Mouse (Mus musculus): ENCODE data around the gene Nrg4.

Gene Nrg4

DNA sequence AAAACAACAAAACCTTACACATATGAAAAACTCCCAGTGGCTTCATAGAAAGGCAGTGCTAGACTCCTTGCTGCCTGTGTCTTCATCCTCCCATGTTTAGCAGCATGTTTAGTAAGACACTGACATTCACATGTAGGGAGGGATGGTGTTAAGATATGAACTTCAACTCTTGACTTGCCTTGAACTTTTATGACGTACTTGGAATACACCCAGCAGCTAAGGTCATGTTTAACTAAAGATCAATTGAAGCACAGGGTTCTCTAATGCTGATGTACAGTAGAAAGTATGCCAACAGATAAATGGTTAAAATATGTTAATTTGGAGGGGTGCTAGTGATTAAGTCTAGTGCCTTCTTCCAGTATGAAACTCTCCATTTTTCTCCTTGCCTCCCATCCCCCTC, 4.0 kb downstream of the Nrg4 start:
- DNase-seq (ENCODE audit: low spot score in 2 of 2) = no peak

- no peak for DNase-seq (ENCODE audit: low spot score in 2 of 2)
These were observed 12.9 kb downstream of the Nrg4 start for GRCm38 (mm10) chr9:55313619-55314261.

- DNase-seq (ENCODE audit: low spot score in 2 of 2) = peak; percentile 45 to 66
These were observed 15.1 kb downstream of the Nrg4 start for GRCm38 (mm10) chr9:55311560-55311959.

DNA sequence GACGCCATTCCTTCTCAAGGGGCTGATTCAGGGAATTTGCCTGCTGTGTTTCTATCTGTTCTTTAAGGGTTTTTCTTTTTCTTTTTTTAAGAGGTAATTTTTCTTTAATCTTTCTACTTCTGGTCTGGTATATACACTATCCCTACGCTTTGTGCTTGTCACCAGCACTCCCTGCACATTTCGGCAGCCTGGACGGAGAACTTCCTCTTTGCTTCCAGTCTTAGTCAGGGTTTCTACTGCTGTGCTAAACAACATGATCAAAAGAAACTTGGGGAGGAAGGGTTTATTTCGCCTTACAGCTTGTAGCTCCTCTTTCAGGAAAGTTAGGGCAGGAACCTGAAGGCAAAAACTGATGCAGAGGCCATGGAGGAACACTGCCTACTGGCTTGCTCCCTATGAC, 18.2 kb downstream of the Nrg4 start:
- DNase-seq (ENCODE audit: low spot score in 2 of 2) = no peak

DNA sequence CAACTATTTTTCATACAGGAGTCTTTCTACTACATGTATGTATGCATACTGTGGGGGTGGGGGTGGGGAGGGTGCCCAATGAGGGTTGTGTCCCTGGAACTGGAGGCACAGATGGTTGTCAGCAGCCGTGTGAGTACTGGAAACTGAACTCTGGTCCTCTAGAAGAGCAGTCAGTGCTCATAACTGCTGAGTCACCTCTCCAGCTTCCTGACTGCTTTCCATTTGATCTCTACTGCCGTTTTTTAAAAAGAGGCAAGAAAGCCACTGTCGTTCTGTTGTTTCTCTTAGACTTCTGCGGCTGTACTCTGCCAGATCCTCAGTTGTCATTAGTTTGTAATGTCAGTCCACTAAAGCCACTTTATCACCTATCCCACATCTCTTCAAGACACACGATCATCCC, 19.1 kb downstream of the Nrg4 start:
- no peak for DNase-seq (ENCODE audit: low spot score in 2 of 2)

- no peak for DNase-seq (ENCODE audit: low spot score in 2 of 2)
These were observed 19.6 kb downstream of the Nrg4 start for GRCm38 (mm10) chr9:55307066-55307465.

DNA sequence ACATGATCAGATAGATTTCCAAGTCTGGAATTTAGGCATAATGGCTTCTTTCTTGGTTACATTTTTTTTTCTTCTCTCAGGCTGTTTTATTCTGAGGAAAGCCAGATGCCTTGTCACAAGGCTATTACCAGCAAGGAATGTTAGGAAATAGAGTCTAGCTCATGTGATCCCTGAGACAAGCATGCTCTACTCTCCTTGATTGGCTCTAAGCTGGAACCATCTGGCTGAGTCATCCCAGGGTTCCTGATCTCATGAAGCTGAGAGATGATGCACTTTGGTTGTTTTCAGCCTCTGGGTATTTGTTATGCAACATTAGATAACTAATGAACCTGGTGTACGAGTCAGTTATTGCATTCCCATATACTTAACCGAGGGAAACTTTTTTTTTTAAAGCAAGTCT, 30.4 kb downstream of the Nrg4 start:
- no peak for DNase-seq (ENCODE audit: low spot score in 2 of 2)

GRCm38 (mm10) chr9:55291966-55292365, 34.7 kb downstream of the Nrg4 start:
- DNase-seq (ENCODE audit: low spot score in 2 of 2) = no peak

DNA sequence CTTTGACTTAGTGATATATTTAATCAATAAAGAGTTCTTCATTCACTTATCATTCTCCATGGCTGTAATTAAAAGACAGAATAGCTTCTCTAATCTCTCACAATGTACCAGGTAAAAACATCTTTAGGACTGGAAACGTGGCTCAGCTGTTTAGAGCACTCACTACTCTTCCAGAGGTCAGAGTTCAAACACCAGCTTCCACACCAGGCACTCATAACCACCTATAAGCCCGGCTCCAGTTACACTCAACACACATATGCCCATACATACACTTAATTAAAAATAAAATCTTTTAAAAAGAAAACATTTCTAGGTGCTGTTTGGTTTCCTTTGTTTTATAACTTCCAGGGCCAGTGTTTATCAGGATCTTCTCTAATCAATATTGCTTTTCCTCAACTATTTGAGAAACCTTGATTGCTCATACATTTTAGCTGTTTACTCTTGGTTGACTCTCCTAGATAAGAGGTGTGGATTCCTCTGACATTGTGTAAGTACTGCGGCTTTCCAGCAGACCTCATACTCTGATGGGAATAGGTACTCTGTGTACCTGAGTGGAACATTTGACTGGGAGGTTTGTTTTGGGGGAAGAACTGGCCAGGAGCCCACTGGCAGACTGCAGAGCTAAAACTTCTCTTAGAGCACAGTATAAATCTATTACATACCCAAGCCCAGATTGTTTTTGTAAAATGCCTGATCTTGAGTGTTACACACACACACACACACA, 37.0 kb downstream of the Nrg4 start:
- DNase-seq (ENCODE audit: low spot score in 2 of 2) = no peak

DNA sequence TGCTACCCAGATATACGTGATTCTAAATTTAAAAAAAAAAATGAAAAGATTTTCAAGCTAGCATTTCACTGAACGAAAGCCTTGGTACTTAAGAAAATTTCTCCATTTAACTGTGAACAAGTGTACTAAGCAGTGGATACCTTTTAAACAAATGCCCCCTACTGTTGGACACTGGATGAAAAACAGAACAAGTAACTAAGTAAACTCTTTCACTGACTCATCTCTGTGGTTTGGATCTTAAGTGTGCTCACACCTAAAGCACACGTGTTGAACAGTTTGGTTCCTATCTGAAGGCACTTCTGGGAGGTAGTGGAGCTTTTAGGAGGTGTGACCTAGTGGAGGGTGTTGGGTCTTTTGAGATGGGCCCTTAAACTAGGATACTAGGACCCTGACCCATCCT, 41.4 kb downstream of the Nrg4 start:
- DNase-seq (ENCODE audit: low spot score in 2 of 2) = no peak

DNA sequence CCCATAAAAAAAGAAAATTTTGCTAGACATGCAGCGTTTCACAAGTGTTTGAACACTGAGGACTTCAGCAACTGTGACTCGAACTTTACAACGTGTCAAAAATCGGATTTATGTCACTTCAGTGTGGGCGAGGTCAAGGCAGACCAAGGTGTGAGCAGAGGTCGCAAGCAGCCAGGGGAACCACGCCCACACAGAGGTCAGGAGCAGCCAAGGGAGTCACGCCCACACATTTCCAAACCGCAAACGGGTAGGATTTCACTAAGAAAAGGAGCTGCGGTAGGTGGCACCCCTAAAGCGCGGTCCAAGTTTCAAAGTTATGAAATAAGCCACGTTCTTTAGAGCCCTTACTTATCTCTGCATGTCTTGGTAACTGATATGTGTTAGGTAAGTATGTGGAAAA, 43.1 kb downstream of the Nrg4 start:
- peak in 1 of 2 experiments; percentile 24 for DNase-seq (ENCODE audit: low spot score in 2 of 2)

DNA sequence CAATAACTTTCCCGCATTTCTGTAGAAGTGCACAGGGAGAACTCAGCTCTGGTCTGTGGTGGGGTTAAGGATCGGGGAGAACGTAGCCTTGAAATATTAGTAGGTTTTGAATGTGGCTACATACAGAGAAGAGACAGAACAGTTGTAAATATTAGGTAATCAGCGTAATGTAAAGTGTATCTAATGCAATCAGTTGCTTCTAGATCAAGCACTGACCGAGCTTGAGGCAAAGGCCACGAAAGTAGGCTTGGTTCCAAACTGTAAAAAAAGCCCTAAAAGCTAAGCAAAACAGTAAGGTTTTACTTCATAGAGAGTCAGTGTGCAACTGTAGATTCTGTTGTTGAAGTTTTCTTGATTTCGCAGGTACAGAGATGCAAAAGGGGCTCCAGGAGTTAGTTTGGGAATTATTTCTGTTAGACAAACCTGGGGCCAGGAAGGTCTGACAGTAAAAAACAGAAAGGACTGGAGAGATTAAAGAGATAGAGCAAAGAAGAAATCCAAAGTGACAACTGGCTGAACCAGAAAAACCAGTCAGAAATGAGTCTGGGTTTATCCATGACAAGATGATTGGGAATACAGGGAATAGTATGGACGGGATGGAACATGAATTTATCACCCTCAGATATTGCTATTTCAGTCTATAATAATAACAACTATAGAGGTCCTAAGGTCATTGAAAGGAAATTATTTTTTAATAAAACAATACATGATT, 47.4 kb downstream of the Nrg4 start:
- no peak for DNase-seq (ENCODE audit: low spot score in 2 of 2)

GRCm38 (mm10) chr9:55277562-55277961, 49.1 kb downstream of the Nrg4 start:
- no peak for DNase-seq (ENCODE audit: low spot score in 2 of 2)

GRCm38 (mm10) chr9:55273906-55274305, 52.7 kb downstream of the Nrg4 start:
- no peak for DNase-seq (ENCODE audit: low spot score in 2 of 2)

GRCm38 (mm10) chr9:55271960-55272560, 54.6 kb downstream of the Nrg4 start:
- no peak for DNase-seq (ENCODE audit: low spot score in 2 of 2)

GRCm38 (mm10) chr9:55264356-55265302, 62.0 kb downstream of the Nrg4 start:
- DNase-seq (ENCODE audit: low spot score in 2 of 2) = no peak

- DNase-seq (ENCODE audit: low spot score in 2 of 2) = no peak
These were observed 66.9 kb downstream of the Nrg4 start for GRCm38 (mm10) chr9:55259741-55260140.

DNA sequence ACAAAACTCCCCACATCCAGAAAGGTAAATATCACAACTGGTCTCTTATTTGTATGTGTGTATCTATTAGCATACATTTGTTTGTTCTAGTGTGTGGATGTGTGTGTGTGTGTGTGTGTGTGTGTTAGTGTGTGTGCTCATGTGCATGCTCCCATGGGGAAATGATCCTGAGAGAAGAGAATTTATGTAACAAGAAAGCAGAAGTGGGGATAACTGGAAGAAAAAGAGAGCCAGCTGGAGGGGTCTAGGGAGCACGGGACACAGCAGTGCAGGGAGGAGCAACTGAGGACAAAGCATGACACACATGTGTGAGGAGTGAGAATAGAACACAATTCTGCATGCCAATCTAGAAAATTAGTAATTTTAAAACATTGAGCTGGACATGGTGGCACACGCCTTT, 69.5 kb downstream of the Nrg4 start:
- no peak for DNase-seq (ENCODE audit: low spot score in 2 of 2)

DNA sequence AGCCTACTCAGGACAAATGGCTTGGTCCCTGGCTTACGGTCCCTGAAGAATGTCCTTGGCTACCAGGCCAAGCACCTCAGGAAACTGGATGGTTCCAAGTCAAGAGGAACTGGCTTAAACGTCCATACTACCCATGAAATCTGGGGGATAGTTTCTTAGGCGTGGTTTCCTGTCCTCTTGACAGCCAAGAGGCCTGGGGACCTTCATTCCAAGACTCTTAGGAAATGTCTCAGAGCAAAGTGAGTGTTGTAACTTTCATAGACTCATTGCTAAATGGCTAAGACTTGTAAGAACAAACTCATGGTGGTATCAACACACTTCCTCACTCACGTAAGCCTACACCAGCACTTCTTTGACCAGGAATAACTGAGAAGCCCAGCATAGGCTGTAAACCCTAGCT, 71.0 kb downstream of the Nrg4 start:
- DNase-seq (ENCODE audit: low spot score in 2 of 2) = no peak

- DNase-seq (ENCODE audit: low spot score in 2 of 2) = no peak
These were observed 71.6 kb downstream of the Nrg4 start for GRCm38 (mm10) chr9:55255056-55255455.

GRCm38 (mm10) chr9:55253849-55254248, 72.8 kb downstream of the Nrg4 start:
- no peak for DNase-seq (ENCODE audit: low spot score in 2 of 2)
